Mouse (Mus musculus): ENCODE measurements at regions not wholly inside any gene's neighbourhood (a gene's known extent, or its start where the extent isn't known, plus 50 kb on each side); places are given as distances from the start of the nearest gene placed in this dataset.

- TF ChIP-seq POLR2A (IDR thresholded peaks at IDR 0.05; ENCODE audit: low read depth, low read length) (no peak), CTCF (conservative IDR thresholded peaks at IDR 0.05; ENCODE audit: insufficient read depth, insufficient read length, low read depth, low read length) (no peak)
Measured at GRCm38 (mm10) chr2:117936590-117936989, 175.1 kb upstream of the Thbs1 start.

All from kidney, adult 2 months (tissue).